Mouse (Mus musculus) ovary, postnatal 14 days (tissue): ENCODE results near the gene Cdc45.
"Not testable (repeated sequence)": the region's sequence is repeated elsewhere in the genome, so short reads cannot be mapped to it uniquely, and the experiment has no call there.

Experiments used
- DNase-seq: peaks from one replicate; pipeline ENCODE4 v3.0.0; 2022; ENCODE audit warnings: low spot score

Gene Cdc45

DNA sequence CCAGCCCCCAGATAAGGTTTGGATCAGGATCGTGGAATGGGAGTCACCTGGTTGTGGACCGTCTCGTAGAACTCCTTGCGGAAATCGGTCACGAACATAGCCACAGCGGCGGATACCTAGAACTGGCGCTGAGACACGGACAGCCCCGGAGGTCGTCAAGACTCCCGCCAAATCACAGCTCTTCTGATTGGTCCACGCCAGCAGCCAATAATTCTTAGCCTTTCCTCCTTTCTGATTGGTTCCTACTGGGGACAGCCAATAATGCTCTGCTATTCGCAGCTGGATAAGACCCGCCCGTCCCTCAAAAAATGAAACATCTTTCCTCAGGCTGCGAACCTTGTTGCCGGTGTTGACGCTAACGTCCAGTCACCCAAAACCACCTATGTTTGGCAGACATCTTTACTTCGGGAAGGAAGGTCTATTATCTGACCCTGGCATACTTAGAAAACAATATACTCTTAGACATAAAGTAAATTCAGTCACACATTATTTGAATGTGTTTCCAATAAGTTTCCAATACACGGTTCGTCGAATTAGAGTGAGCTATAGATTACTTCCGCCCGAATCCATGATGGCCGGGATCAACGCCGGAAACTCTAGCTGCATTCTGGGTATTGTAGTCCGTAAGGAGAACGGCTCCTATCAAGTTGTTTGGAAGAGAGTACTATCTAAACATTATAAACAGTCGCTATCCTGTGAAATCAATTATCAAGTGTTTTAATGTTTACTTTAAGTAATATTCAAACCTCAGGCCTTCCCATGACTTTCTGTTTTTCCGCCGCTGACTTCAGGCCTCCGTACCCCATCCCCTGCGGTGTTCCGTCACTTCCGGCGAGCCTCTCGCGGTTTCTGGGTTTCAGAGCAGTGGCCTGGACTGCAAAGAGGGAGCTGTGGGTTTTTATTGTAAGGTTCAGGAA is at the start of gene Cdc45, which contains the start of gene Ufd1:
Cdc45 (minus strand) TSS at position 520 of the 917 bp plus-strand sequence.
Ufd1 (plus strand) TSS at position 312 of the 917 bp plus-strand sequence.
- peak; percentile 74 for DNase-seq

- DNase-seq = no peak
These were observed 48.4 kb upstream of the Cdc45 start for GRCm38 (mm10) chr16:18860186-18860585.

DNA sequence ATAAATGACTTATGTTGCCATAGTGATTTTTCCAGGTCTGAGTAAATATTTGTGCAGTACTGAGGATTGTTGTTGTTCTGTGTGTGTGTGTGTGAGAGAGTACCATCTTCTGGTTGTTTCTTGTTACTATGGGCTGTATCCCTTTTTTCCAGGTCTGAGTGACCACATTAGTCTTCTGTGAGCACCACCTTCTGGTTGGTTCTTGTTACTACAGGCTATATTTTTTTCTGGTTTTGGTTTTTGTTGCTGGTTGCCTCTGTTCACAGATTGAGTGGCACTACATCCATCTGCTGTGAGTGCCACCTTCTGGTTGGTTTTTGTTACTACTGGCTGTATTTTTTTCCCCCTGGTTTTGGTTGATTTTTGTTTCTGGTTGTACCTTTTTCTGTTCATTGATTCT is 46.8 kb upstream of the Cdc45 start:
- DNase-seq = no peak

DNA sequence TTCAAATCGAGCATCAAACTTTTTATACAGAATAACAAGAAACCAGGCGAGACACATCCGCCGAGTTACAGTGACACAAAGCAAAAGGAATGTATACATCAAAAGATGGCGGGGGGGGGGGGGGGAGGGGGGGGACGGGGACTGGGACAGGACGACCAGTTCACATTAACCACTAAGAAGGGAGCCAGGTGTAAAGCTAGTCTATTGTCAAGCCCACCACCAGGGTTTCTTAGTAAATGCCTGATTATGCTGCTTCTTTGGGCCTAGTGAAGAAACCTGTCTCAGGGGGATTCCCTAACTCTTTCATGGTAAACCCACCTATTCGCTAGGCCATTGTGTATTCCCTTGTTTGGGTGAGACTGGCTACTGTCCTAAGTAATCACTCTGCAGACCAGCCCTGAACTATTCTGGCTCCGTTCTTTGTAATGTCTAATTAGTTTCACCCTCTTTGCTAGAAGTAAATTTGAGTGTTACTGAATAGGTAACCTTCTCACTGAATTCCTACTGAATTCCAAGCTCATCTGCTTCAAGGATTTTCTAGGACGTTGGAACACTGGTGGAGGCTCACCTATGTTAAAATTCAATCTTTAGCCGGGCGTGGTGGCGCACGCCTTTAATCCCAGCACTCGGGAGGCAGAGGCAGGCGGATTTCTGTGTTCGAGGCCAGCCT is 37.9 kb upstream of the Cdc45 start:
- not testable (repeated sequence) for DNase-seq

- DNase-seq = no peak
These were observed 34.6 kb upstream of the Cdc45 start for GRCm38 (mm10) chr16:18846301-18846820.

- DNase-seq = no peak
These were observed 26.6 kb upstream of the Cdc45 start for GRCm38 (mm10) chr16:18838346-18838745.

DNA sequence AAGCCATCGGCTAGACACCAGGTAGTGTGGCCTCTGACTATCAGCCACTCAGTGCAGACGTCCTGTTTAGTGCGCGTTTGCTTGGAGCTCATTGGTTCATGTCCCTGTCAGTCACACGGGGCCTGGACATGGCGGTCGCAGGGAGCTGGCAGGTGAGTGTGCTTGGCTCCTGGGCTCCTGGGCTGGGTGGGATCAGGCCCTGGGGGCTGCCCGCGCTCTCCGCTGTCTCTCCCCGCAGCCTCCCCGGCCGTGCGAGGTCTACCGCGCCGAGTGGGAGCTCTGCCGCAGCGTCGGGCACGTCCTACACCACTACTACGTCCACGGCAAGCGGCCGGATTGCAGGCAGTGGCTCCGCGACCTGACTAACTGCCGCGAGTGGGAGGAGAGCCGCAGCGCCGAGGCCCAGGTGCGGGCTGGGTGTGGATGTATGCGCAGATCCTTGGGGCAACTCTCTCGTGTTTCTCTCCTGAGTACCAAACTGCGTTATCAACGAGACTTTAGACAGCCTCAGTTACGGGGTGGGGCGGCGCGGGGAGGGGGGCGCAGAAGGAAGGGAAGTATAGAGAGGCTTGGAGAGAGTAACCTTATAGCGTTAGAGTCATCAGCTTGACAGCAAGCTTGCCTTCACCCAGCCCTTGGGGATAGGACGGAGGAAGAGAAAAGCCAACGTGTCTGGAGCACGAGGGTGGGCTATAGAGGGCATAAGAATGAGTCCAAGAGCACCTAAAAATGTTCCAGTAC is 24.9 kb upstream of the Cdc45 start, which contains the start of the genes 2510002D24Rik and Gm28539:
2510002D24Rik (plus strand) TSS at position 111 of the 741 bp plus-strand sequence.
Gm28539 (plus strand) TSS at position 117 of the 741 bp plus-strand sequence.
- peak; percentile 86 for DNase-seq

GRCm38 (mm10) chr16:18836073-18836467 is 24.3 kb upstream of the Cdc45 start:
- DNase-seq = no peak

GRCm38 (mm10) chr16:18833486-18833885 is 21.7 kb upstream of the Cdc45 start:
- no peak for DNase-seq

DNA sequence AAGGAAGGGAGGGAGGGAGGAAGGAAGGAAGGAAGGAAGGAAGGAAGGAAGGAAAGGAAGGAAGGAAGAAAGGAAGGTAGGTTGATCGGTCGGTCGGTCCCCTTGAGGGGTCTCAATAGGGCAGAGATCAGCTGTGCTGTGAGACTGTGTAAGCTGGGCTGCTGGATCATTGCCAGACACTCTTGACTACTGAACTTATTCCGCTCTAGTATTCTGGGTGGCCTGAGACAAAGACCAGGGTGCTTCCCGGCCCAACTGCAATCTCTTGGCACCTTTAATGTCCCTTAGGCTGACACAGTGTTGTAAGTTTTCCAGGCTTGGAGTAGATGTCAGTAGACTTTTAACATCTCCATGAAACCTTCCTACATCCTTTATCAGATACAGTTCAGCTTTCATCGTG is 17.3 kb upstream of the Cdc45 start:
- DNase-seq = no peak

DNA sequence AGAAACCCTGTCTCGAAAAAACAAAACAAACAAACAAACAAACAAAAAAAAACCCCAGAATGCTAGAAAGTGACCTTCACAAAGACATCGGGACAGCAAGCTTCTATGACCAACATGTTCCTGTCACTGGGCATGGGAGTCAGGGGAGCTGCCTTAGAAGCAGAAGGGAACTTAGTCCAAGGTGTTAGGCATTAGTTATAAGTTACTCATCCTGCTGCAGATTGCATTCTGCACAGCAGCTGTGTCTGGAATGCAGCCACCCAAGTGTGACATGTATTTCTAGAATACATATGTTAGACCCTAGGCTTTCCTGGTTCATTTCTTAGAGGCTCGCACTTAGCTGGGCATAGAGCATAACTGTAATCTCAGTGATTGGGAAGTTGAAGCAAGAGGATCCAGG is 16.8 kb upstream of the Cdc45 start:
- DNase-seq = no peak

GRCm38 (mm10) chr16:18822925-18823324 is 11.1 kb upstream of the Cdc45 start:
- DNase-seq = no peak

DNA sequence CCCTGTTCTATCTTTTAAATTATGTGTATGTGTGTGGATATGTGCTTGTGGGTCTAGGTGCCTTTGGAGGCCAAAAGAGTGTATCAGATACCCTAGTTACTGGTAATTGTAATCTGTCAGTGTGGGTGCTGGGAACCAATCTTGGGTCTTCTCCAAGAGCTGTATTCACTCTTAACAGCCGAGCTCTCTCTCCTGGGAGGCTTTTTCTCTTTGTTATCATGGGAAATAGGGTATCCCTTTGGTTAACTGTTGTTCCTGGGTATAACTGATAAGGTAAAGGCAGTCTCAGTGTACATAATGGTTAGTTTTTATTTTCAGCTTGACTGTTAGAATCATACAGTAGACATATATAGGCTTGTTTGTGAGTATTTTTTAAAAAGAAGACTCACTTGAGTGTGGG is 10.6 kb upstream of the Cdc45 start:
- DNase-seq = no peak

GRCm38 (mm10) chr16:18812385-18812910 is 661 bp upstream of the Cdc45 start:
- DNase-seq = no peak

GRCm38 (mm10) chr16:18811032-18811431 is 755 bp downstream of the Cdc45 start:
- peak; percentile 10 for DNase-seq

GRCm38 (mm10) chr16:18809001-18809400 is 2.8 kb downstream of the Cdc45 start:
- no peak for DNase-seq

GRCm38 (mm10) chr16:18805746-18806145 is 6.0 kb downstream of the Cdc45 start:
- DNase-seq = no peak

- DNase-seq = peak; percentile 21
These were observed 12.9 kb downstream of the Cdc45 start for GRCm38 (mm10) chr16:18798841-18799240.

DNA sequence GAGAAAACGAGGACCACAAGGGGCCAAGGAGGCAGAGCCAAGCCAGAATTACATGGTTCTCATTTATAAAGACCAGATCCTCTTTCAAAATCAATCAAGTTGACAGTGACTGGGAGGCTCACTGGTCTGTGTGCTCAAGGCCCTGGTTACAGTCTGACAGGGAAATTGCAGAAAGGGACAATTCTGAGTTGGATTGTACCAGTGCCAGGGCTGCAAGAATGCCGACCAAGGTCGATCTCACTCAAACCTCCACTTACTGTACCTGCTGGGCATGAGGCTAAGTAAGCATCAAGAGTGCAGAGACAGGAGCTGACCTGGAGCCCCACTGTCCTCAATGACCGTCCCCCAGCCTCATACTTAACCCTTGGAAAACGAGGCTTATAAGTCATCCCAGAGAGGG is 13.6 kb downstream of the Cdc45 start:
- DNase-seq = no peak

DNA sequence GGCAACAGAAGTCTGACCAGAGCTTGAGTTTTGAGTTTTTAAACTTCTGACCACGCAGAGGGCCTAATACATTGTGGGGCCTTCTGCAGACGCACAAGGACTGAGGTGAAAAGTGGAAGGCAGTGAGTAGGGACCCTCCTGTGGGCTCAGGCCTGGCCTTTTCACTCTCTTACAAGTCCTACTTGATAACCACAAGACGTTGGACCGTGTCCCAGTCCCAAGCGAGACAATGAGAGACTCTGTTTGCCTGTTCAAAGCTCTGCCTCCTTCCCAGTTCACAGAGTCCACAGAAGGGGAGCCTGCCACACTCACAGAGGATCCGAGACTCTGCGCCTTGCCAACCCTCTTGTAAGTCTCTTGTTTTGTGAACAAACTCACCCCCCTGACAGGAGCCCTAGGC is 15.1 kb downstream of the Cdc45 start:
- no peak for DNase-seq

DNA sequence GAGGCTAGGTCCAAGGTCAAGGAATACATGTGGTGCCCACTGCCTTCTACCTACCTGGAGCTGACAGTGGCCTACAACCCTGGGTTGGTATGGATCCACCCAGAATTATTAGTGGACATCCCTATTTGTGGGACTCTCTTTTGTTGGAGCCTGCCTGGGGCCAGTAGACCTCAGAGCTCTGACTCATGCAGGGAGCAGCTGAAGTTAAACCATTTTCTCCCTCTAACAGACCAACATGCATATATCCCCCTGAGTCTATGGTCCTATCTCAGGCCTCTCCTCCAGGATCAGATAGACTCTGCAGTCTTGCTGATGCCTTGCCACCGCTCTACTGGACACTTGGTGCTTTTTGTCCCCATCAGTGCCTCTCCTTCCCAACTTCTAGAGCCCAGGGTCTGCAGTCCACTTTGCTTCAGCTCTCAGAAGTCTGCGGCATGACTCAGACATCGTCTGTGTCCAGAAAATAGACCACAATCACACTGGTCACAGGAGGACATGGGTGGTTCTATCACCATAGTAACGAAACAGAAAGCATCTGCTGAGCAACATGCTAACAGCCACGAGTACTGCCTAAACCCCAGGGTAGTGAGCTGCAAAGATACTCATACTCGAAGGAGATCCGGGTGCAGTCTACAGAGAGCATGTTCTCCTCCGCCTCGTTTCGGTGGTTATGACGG is 16.4 kb downstream of the Cdc45 start:
- no peak for DNase-seq
